In the genomic region with DNA sequence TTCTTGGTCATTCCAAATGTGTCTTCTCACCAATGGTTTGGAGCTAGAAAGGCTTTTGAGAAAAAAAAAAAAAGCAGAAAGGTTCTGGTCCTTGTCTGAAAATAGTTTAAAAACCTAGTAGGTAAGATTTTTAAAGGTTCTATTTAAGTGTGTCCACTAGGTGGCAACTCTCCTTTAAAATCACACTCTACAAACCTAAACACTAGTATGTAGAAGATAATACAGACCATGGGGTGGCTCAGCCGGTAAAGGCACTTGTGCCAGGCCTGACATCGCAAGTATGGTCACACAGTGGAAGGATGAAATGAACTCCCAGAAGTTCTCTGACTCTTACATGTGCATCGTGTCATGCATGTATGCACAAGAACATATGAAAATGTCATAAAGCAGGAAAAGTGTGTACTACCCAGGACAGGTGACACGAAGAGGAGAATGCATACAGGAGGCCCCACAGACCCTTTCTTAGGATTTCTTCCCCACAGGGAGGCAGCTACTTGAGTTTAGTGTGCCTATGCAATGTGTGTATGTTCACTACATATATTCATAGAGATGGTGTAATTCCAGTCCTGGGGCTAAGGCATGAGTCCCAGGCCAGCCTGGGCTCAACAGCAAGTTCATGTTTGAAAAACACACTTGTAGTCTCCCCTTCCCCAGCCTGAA, we compare ENCODE assay signal across 9 mouse cellular contexts. TPM values are rescaled to one million over a fixed set of nuclear protein-coding genes. Genes with fewer than 3 reads are reported as not detected.
DNase-seq lines count a peak whose midpoint lies in the region; ATAC-seq and TF ChIP-seq lines count a peak whose summit lies in the region.
"Had no signal": no experiment of that assay in that cellular context is flagged by ENCODE, and none has a peak within 500 bp of the region (broad histone marks: within the 10 kb centered on the region; RNA-seq: fewer than 3 reads in every experiment).

No protein-coding gene starts in this region.

- 0 out of 2 replicates have a peak, but pooled peaks have one; percentile 33 for ATAC-seq in intestine, embryonic 16.5 days
- ATAC-seq in intestine, embryonic 15.5 days, result no peak

- no peaks in the 10 kb centered on the region for H3K4me1 ChIP-seq in intestine, embryonic 16.5 days (ENCODE audit: control insufficient read depth, insufficient read depth, low read length)
- no peaks in the 10 kb centered on the region for H3K4me1 ChIP-seq in intestine, embryonic 15.5 days (replicated peaks)
- peaks cover 58% of the 10 kb centered on the region for H3K4me1 ChIP-seq in E14TG2a.4 (replicated peaks; ENCODE audit: low read depth, low read length)
- H3K4me1 ChIP-seq: embryonic facial prominence, embryonic 15.5 days had no signal

- WGBS in intestine, embryonic 16.5 days, result 29% methylated on average over 4 of the region's 4 CpGs
- WGBS in intestine, embryonic 15.5 days, result 29% methylated on average over 4 of the region's 4 CpGs

- H3K4me2 ChIP-seq in intestine, embryonic 16.5 days (ENCODE audit: low read depth, low read length), result no peak overlapping the region
- H3K4me2 ChIP-seq in intestine, embryonic 15.5 days (replicated peaks), result no peak overlapping the region
- H3K4me2 ChIP-seq: embryonic facial prominence, embryonic 15.5 days had no signal

- peak; percentile 63 for DNase-seq in brain, adult 2 months (ENCODE audit: low read depth, low spot score)
- peak; percentile 6 to 11 for DNase-seq in layer of hippocampus, postnatal 10 days (ENCODE audit: low spot score in 2 of 2)
- no peak for DNase-seq in testis, postnatal 14 days (ENCODE audit: low spot score)
- no peak for DNase-seq in thymus, postnatal 10 days (ENCODE audit: low spot score in 2 of 2)
- no peak for DNase-seq in adrenal gland, postnatal 4 days (ENCODE audit: low spot score in 2 of 2)

- no peak overlapping the region for H3K27ac ChIP-seq in intestine, embryonic 16.5 days (ENCODE audit: low read length)
- no peak overlapping the region for H3K27ac ChIP-seq in intestine, embryonic 15.5 days
- H3K27ac ChIP-seq: embryonic facial prominence, embryonic 15.5 days had no signal

- no peaks in the 10 kb centered on the region for H3K27me3 ChIP-seq in intestine, embryonic 16.5 days (replicated peaks; ENCODE audit: control insufficient read depth, insufficient read depth, low read length)
- H3K27me3 ChIP-seq in intestine, embryonic 15.5 days (replicated peaks), result no peaks in the 10 kb centered on the region
- no peaks in the 10 kb centered on the region for H3K27me3 ChIP-seq in E14TG2a.4 (ENCODE audit: insufficient read depth, low read length)
- H3K27me3 ChIP-seq: embryonic facial prominence, embryonic 15.5 days had no signal

- no peaks in the 10 kb centered on the region for H3K36me3 ChIP-seq in intestine, embryonic 16.5 days (ENCODE audit: control insufficient read depth, insufficient read depth, low read length)
- H3K36me3 ChIP-seq in intestine, embryonic 15.5 days, result 0 out of 2 replicates have a peak, but pooled peaks cover 8% of the 10 kb centered on the region
- peaks cover 49% of the 10 kb centered on the region for H3K36me3 ChIP-seq in E14TG2a.4 (ENCODE audit: insufficient read depth, low read length)

- no peaks in the 10 kb centered on the region for H3K9me3 ChIP-seq in intestine, embryonic 16.5 days (ENCODE audit: control insufficient read depth, low read length)
- H3K9me3 ChIP-seq in intestine, embryonic 15.5 days, result no peaks in the 10 kb centered on the region
- H3K9me3 ChIP-seq in E14TG2a.4 (ENCODE audit: low read length), result peaks cover 34% of the 10 kb centered on the region
- H3K9me3 ChIP-seq: embryonic facial prominence, embryonic 15.5 days had no signal

- peak; percentile 33; the same call in 1 of the 2 replicates for TF ChIP-seq CTCF in E14TG2a.4 (conservative IDR thresholded peaks at IDR 0.05; ENCODE audit: low read length)

- no peak overlapping the region for H3K9ac ChIP-seq in intestine, embryonic 16.5 days (ENCODE audit: low read depth, low read length)
- no peak overlapping the region for H3K9ac ChIP-seq in intestine, embryonic 15.5 days
- H3K9ac ChIP-seq: embryonic facial prominence, embryonic 15.5 days had no signal

- no peak overlapping the region for H3K4me3 ChIP-seq in intestine, embryonic 16.5 days (ENCODE audit: low read length)
- H3K4me3 ChIP-seq in intestine, embryonic 15.5 days (replicated peaks), result no peak overlapping the region
- peak overlapping the region; percentile 21 for H3K4me3 ChIP-seq in E14TG2a.4 (replicated peaks; ENCODE audit: low read length)
- H3K4me3 ChIP-seq: embryonic facial prominence, embryonic 15.5 days had no signal

RNA-seq across cellular contexts. Expression of gene Tmprss12, which starts 17.3 kb away (rescaled TPM):
- polyA plus RNA-seq in intestine, embryonic 16.5 days (2015; fragmentation: Nextera tagmentation; extraction: Ambion mirVana), result not detected in 2 replicates
- not detected in 2 replicates for polyA plus RNA-seq in intestine, embryonic 15.5 days (2015; fragmentation: Nextera tagmentation; extraction: Ambion mirVana)
- total RNA-seq in layer of hippocampus, postnatal 10 days (2021), result not detected
- total RNA-seq in adrenal gland, postnatal 4 days (2021), result not detected
- polyA plus RNA-seq: embryonic facial prominence, embryonic 15.5 days had no signal

RNA-seq across cellular contexts. Expression of gene Atf1, which starts 35.8 kb away (rescaled TPM):
- 32.7 and 36.4 TPM in 2 replicates for polyA plus RNA-seq in intestine, embryonic 16.5 days (2015; fragmentation: Nextera tagmentation; extraction: Ambion mirVana)
- 41.5 and 44.5 TPM in 2 replicates for polyA plus RNA-seq in intestine, embryonic 15.5 days (2015; fragmentation: Nextera tagmentation; extraction: Ambion mirVana)
- total RNA-seq in layer of hippocampus, postnatal 10 days (2021), result 10 to 100 TPM; 15.5 to 17.2 TPM
- total RNA-seq in adrenal gland, postnatal 4 days (2021), result 10 to 100 TPM; 86.2 to 89.7 TPM

RNA-seq across cellular contexts. Expression of gene Mettl7a1, which starts 40.6 kb away (rescaled TPM):
- polyA plus RNA-seq in intestine, embryonic 16.5 days (2015; fragmentation: Nextera tagmentation; extraction: Ambion mirVana), result 5.9 and 7.4 TPM in 2 replicates
- 4.2 and 4.6 TPM in 2 replicates for polyA plus RNA-seq in intestine, embryonic 15.5 days (2015; fragmentation: Nextera tagmentation; extraction: Ambion mirVana)
- 10 to 100 TPM; 13.8 to 16.1 TPM for total RNA-seq in layer of hippocampus, postnatal 10 days (2021)
- total RNA-seq in adrenal gland, postnatal 4 days (2021), result 10 to 100 TPM; 32.4 to 34.0 TPM

Comparison
In these comparisons a context has a peak if more than half of its experiments do, and no peak if none do; other contexts are left out.
1. DNase-seq: peak in brain, adult 2 months (single experiment) and layer of hippocampus, postnatal 10 days (2 of 2); none in testis, postnatal 14 days (single experiment), thymus, postnatal 10 days (0 of 2) and adrenal gland, postnatal 4 days (0 of 2).
2. RNA of gene Atf1, which starts 35.8 kb away (total RNA-seq): 86.2 to 89.7 TPM in adrenal gland, postnatal 4 days; 15.5 to 17.2 TPM in layer of hippocampus, postnatal 10 days; every median in the first group is over 4 times any median in the second.